Mouse (Mus musculus) kidney, postnatal 4 days (tissue): ENCODE data around the gene Obox1.
"Not testable (repeated sequence)": the region's sequence is repeated elsewhere in the genome, so short reads cannot be mapped to it uniquely, and the experiment has no call there.

Source experiments
- DNase-seq, 2 experiments: peaks; one replicate each; pipeline ENCODE4 v3.0.0; 2021; ENCODE audit warnings: mixed read lengths in 2 of 2

Obox1 gene

DNA sequence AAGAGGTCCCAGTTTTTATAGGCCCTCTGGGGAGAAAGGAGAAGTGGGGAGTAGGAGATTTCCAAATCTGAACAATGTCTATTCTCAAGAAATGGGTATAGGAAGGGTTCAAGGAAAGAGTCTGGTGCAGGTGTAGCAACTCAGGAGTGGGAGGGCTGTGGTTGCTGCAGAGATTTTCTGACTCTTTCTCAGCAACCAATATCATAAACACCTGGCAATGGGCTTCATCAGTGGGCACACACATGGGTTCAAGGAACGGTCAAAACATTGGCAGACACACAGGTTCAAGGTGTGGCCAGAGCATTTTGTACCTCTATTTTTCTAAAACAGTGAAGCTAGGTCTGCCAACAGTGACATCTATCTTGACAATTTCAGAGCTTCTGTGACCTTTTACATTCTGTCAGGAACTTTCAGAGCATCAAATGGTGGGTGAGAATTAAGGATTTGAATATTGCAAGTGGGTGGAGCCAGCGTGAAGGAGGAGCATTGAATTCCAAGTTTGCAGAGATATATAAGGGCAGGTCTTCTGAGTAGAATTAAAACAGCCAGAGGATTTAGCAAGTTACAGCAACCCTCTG lies at the start of gene Obox1, which contains the start of gene Obox2:
Gene Obox1 (plus strand): TSS at position 528 of the 578 bp plus-strand sequence.
Gene Obox2 (plus strand): TSS at position 301 of the 578 bp plus-strand sequence.
- DNase-seq: not testable (repeated sequence)

GRCm38 (mm10) chr7:15399147-15399874 lies 10.6 kb downstream of the Obox1 start:
- not testable (repeated sequence) for DNase-seq

- DNase-seq: not testable (repeated sequence)
Measured at GRCm38 (mm10) chr7:15406816-15407215, 18.1 kb downstream of the Obox1 start.

- not testable (repeated sequence) for DNase-seq
Measured at GRCm38 (mm10) chr7:15418046-15418445, 29.3 kb downstream of the Obox1 start.

- not testable (repeated sequence) for DNase-seq
Measured at GRCm38 (mm10) chr7:15425537-15425936, 36.8 kb downstream of the Obox1 start.

- DNase-seq: not testable (repeated sequence)
Measured at GRCm38 (mm10) chr7:15509411-15509810, 120.7 kb downstream of the Obox1 start.
